Mouse (Mus musculus): Measurements from ENCODE around the gene Gad1. TPM values are rescaled to one million over a fixed set of nuclear protein-coding genes. Genes with fewer than 3 reads are reported as not detected.

The Gad1 gene
- 0.69 and 1.5 TPM in 2 replicates for polyA plus RNA-seq (2012; rRNA removed)

DNA sequence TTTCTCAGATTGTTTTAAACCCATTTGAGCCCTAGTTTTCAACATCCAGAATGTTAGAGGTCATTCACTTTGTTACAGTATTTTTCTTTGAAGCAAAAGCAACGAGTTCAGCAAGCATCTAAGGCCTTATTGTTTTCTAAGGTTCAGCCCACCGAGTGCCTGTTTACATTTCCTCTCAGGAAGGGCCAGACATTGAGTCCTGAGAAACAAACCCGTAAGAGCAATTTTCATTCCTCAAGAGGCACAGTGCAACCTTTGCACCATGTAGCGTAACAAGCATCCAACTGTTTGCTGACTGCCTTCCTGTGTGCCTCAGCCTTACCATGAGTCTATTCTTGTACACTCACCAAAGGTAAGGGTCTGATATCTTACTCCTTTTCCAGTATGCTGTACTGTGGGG lies at the start of gene Gad1:
Gad1 (plus strand) TSS at position 301 of the 400 bp plus-strand sequence.
- Histone ChIP-seq H3K4me1 (ENCODE audit: control insufficient read depth, insufficient read depth, low read length) (peaks cover 2% of the 10 kb centered on the region; the same call in 1 of the 2 replicates), H3K4me3 (ENCODE audit: control insufficient read depth, low read depth, low read length) (peak within 1 kb of the TSS; percentile 11; the same call in 1 of the 2 replicates), H3K36me3 (ENCODE audit: control insufficient read depth, insufficient read depth, low read length) (no peaks in the 10 kb centered on the region), H3K27ac (ENCODE audit: control insufficient read depth, insufficient read depth, low read depth, low read length) (no peak within 1 kb of the TSS), H3K27me3 (ENCODE audit: control insufficient read depth, insufficient read depth, low read length) (no peaks in the 10 kb centered on the region)
- no peak for TF ChIP-seq CTCF (IDR thresholded peaks at IDR 0.05; ENCODE audit: control insufficient read depth, insufficient read depth, insufficient replicate concordance, low read depth, low read length)
- no peak for TF ChIP-seq POLR2A (IDR thresholded peaks at IDR 0.05; ENCODE audit: control insufficient read depth, low read depth, low read length)

DNA sequence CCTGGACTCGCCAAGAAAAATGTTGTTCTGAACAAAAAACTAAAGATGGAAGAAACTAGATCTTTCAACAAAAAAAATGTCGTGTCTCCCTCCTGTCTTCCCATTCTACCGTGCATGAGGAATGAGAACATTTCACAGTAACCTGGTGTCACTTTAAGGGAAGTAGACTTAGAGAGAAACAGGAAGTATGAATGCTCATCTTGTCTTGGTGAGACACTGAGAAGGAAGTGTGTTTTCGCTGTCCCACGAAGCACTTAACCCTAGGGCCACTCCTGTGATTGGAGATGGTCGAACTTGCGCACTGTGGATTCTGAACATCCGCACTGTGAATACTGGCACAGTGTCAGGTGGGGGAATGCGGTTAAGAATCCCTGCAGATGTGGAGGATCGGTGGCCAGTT lies 49.4 kb upstream of the Gad1 start:
- H3K27me3 ChIP-seq (ENCODE audit: control insufficient read depth, insufficient read depth, low read length) = no peaks in the 10 kb centered on the region
- TF ChIP-seq CTCF (IDR thresholded peaks at IDR 0.05; ENCODE audit: control insufficient read depth, insufficient read depth, insufficient replicate concordance, low read depth, low read length) (no peak), POLR2A (IDR thresholded peaks at IDR 0.05; ENCODE audit: control insufficient read depth, low read depth, low read length) (no peak)
- H3K4me3 ChIP-seq (ENCODE audit: control insufficient read depth, low read depth, low read length) = no peak overlapping the region
- no peak overlapping the region for H3K27ac ChIP-seq (ENCODE audit: control insufficient read depth, insufficient read depth, low read depth, low read length)
- H3K4me1 ChIP-seq (ENCODE audit: control insufficient read depth, insufficient read depth, low read length) = no peaks in the 10 kb centered on the region; the same call in 1 of the 2 replicates
- H3K36me3 ChIP-seq (ENCODE audit: control insufficient read depth, insufficient read depth, low read length) = no peaks in the 10 kb centered on the region

DNA sequence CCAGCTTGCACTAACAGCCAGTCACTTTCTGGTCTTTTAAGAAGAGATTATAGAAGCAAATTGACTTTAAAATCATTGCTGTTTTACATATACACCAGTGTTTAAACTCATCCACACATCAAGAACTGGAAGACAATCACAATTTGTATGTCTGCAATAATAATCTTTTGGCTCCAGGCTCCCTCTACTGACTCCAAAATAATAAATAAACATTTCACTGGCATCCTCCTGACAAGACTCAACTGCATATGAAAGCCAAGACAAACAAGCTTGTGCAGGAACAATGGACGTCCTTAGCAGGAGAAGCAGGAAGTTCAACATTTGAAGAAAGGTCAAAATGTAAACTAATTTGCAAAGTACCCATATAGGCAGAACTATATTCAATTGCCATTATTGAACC lies 47.6 kb upstream of the Gad1 start:
- no peaks in the 10 kb centered on the region for H3K36me3 ChIP-seq (ENCODE audit: control insufficient read depth, insufficient read depth, low read length)
- peaks cover 3% of the 10 kb centered on the region for H3K4me1 ChIP-seq (ENCODE audit: control insufficient read depth, insufficient read depth, low read length)
- no peak overlapping the region for H3K4me3 ChIP-seq (ENCODE audit: control insufficient read depth, low read depth, low read length)
- H3K27me3 ChIP-seq (ENCODE audit: control insufficient read depth, insufficient read depth, low read length) = no peaks in the 10 kb centered on the region
- H3K27ac ChIP-seq (ENCODE audit: control insufficient read depth, insufficient read depth, low read depth, low read length) = no peak overlapping the region
- TF ChIP-seq CTCF (IDR thresholded peaks at IDR 0.05; ENCODE audit: control insufficient read depth, insufficient read depth, insufficient replicate concordance, low read depth, low read length) = no peak
- TF ChIP-seq POLR2A (IDR thresholded peaks at IDR 0.05; ENCODE audit: control insufficient read depth, low read depth, low read length) = no peak

DNA sequence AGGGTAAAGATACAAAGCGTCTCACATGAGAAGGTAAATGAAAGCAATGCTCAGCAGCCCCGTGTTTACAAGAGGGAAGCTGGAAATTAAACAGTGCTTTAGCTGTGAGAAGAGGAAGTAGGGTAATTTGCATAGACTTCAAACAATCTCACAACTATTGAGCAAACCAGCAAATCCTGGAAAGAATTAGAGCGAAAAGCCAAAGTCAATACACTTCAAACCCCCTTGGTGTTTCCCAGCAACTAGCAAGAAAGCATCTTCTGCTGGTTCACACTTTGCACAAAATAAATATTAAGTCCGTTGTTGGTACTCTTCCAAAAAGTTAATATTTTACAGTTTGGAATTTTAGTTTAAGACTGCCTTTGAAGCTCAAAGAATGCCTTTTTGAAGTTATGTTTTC lies 47.0 kb upstream of the Gad1 start:
- no peak overlapping the region for H3K27ac ChIP-seq (ENCODE audit: control insufficient read depth, insufficient read depth, low read depth, low read length)

DNA sequence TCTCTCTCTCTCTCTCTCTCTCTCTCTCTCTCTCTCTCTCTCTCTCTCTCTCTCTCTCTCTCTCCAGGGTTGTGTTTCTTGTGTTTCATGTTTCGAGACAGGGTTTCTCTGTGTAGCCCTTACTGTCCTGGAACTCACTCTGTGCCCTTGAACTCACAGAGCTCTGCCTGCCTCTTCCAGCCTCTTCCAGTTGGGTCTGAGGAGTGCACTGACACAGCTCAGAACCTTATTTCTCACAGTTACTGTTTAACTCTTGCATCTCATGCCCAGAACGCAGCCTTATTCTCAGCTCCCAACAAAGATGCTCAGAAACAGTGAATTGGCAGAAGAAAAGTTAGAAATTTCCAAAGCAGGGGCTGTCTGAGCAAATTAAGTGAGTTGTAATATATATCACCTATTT lies 46.5 kb upstream of the Gad1 start:
- Histone ChIP-seq H3K4me1 (ENCODE audit: control insufficient read depth, insufficient read depth, low read length) (peaks cover 3% of the 10 kb centered on the region), H3K4me3 (ENCODE audit: control insufficient read depth, low read depth, low read length) (no peak overlapping the region), H3K27me3 (ENCODE audit: control insufficient read depth, insufficient read depth, low read length) (no peaks in the 10 kb centered on the region), H3K27ac (ENCODE audit: control insufficient read depth, insufficient read depth, low read depth, low read length) (no peak overlapping the region), H3K36me3 (ENCODE audit: control insufficient read depth, insufficient read depth, low read length) (no peaks in the 10 kb centered on the region)
- TF ChIP-seq CTCF (IDR thresholded peaks at IDR 0.05; ENCODE audit: control insufficient read depth, insufficient read depth, insufficient replicate concordance, low read depth, low read length) (no peak), POLR2A (IDR thresholded peaks at IDR 0.05; ENCODE audit: control insufficient read depth, low read depth, low read length) (no peak)

More for the DNA sequence above, 47.0 kb upstream of the Gad1 start:
- H3K4me1 ChIP-seq (ENCODE audit: control insufficient read depth, insufficient read depth, low read length) = peaks cover 3% of the 10 kb centered on the region
- no peaks in the 10 kb centered on the region for H3K27me3 ChIP-seq (ENCODE audit: control insufficient read depth, insufficient read depth, low read length)
- H3K36me3 ChIP-seq (ENCODE audit: control insufficient read depth, insufficient read depth, low read length) = no peaks in the 10 kb centered on the region
- no peak overlapping the region for H3K4me3 ChIP-seq (ENCODE audit: control insufficient read depth, low read depth, low read length)
- no peak for TF ChIP-seq POLR2A (IDR thresholded peaks at IDR 0.05; ENCODE audit: control insufficient read depth, low read depth, low read length)
- TF ChIP-seq CTCF (IDR thresholded peaks at IDR 0.05; ENCODE audit: control insufficient read depth, insufficient read depth, insufficient replicate concordance, low read depth, low read length) = no peak

DNA sequence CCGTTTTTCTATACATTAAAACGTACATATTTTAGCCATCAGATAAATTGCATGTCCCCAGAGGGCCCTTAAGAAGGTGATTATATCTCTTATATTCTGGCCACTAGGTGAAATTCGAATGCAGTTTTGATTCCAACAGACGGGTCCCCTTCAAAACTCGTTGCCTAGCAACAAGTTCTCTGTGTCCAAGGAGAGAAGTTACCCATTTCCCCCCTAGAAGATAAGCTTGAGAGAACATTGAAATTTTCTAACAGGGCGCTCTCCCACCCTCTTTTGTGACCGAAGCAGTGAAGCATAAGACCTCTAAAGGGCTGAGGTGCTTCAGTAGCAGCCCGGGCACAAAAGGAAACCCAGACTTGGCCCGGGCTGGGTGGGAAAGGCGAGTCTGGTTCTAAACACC lies 44.4 kb upstream of the Gad1 start, which contains the start of gene Erich2:
Erich2 (plus strand) TSS at position 324 of the 400 bp plus-strand sequence.
- Histone ChIP-seq H3K27me3 (ENCODE audit: control insufficient read depth, insufficient read depth, low read length) (no peaks in the 10 kb centered on the region), H3K36me3 (ENCODE audit: control insufficient read depth, insufficient read depth, low read length) (no peaks in the 10 kb centered on the region), H3K27ac (ENCODE audit: control insufficient read depth, insufficient read depth, low read depth, low read length) (peak within 1 kb of the TSS; percentile 84), H3K4me3 (ENCODE audit: control insufficient read depth, low read depth, low read length) (peak within 1 kb of the TSS; percentile 95), H3K4me1 (ENCODE audit: control insufficient read depth, insufficient read depth, low read length) (peaks cover 3% of the 10 kb centered on the region)
- TF ChIP-seq CTCF (IDR thresholded peaks at IDR 0.05; ENCODE audit: control insufficient read depth, insufficient read depth, insufficient replicate concordance, low read depth, low read length) (no peak), POLR2A (IDR thresholded peaks at IDR 0.05; ENCODE audit: control insufficient read depth, low read depth, low read length) (0 out of 2 replicates have a peak, but pooled peaks have one; percentile 48)

DNA sequence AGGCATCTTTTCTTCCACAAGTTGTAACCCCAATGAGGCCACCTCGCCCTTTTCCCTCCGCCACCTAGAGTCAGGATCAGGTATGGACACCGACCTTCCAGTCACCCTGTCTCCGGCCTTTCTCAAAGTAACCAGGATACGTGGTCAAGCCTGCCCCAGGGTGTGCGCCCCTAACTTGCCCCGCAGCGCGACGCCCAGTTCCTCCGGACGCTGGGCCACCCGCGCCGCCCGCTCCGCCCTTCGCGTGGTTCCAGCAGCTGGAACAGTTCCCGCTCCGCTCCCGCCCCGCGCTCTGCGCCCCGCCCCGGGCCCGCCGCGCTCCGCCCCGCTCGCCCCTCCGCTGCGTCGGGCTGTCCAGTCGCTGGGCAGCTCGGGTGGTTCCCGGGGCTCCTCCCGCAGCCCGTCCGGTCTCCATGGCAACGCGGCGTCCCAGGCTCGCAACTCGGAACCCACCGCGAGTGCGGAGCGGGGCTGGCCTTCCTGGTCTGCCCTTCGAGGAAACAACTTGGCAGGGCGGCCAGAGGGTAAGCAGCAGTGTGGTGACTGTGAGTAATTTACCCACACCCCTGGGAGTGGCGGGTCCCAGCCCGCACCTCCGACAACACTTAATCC lies 43.7 kb upstream of the Gad1 start:
- Histone ChIP-seq H3K4me3 (ENCODE audit: control insufficient read depth, low read depth, low read length) (peak overlapping the region; percentile 95), H3K27me3 (ENCODE audit: control insufficient read depth, insufficient read depth, low read length) (no peaks in the 10 kb centered on the region), H3K4me1 (ENCODE audit: control insufficient read depth, insufficient read depth, low read length) (peaks cover 3% of the 10 kb centered on the region), H3K36me3 (ENCODE audit: control insufficient read depth, insufficient read depth, low read length) (no peaks in the 10 kb centered on the region), H3K27ac (ENCODE audit: control insufficient read depth, insufficient read depth, low read depth, low read length) (peak overlapping the region; percentile 84)
- TF ChIP-seq CTCF (IDR thresholded peaks at IDR 0.05; ENCODE audit: control insufficient read depth, insufficient read depth, insufficient replicate concordance, low read depth, low read length) (peak; percentile 36; the same call in 1 of the 2 replicates), POLR2A (IDR thresholded peaks at IDR 0.05; ENCODE audit: control insufficient read depth, low read depth, low read length) (peak; percentile 41; the same call in 1 of the 2 replicates)

Data from testis, adult 2 months (tissue).